ENCODE assay signal across 25 mouse cellular contexts in the genomic region with DNA sequence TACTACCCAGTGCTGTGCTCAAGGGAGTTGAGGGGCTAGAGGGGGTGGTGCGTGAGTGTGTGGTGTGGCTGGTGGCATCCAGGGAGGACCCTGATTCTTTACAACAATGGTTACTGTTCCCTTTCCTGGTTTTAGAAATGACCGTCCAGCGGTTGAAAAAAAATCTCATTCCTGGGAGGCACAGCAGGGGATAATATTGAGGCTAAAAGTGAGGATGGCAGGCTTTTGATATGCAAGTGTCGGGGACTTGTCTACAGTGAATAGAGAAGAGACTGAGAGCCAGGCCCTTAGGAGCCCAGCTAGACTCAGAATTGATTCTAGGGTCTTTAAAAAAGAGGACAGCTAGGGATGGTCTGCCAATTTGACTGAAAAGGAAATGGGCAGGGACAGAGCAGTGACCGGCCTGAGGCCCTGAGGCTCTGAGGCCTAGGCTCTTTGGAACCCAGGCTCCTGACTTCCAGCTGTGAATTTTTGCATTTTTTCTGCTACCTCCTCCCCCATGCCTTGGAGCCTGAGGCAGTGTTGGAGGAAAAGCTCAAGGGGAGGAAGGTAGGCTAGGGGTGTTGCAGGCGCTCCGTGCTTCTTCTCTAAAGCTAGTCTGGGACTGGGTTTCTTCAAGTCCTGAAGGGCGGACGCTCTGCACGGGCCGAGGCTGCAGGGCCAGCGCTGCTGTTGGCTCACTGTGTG. TPM values are rescaled to one million over a fixed set of nuclear protein-coding genes. Genes with fewer than 3 reads are reported as not detected.
"Had no signal": no experiment of that assay in that cellular context is flagged by ENCODE, and none has a peak within 500 bp of the region (broad histone marks: within the 10 kb centered on the region; RNA-seq: fewer than 3 reads in every experiment).

No protein-coding gene starts in this region.

- H3K9me3 ChIP-seq: limb, embryonic 10.5 days; limb, embryonic 13.5 days; liver, embryonic 12.5 days; liver, embryonic 15.5 days; lung, embryonic 15.5 days; megakaryocyte, embryonic 14.5 days; midbrain, embryonic 10.5 days; midbrain, embryonic 13.5 days; neural tube, embryonic 13.5 days had no signal

- DNase-seq: kidney, postnatal 10 days; kidney, postnatal 36 days; liver; lung, adult 18-20 months; lung, postnatal 10 days; lung, postnatal 36 days; right cerebral cortex, adult 18-20 months; right cerebral cortex, postnatal 14 days; right cerebral cortex, postnatal 4 days; thymus, adult 2 months; thymus, postnatal 14 days; thymus, postnatal 4 days had no signal

- H3K4me3 ChIP-seq: limb, embryonic 10.5 days; limb, embryonic 13.5 days; liver, embryonic 12.5 days; liver, embryonic 15.5 days; lung, embryonic 15.5 days; megakaryocyte, embryonic 14.5 days; midbrain, embryonic 10.5 days; midbrain, embryonic 13.5 days; myocyte; neural tube, embryonic 13.5 days had no signal

- H3K36me3 ChIP-seq: limb, embryonic 10.5 days; limb, embryonic 13.5 days; liver, embryonic 12.5 days; liver, embryonic 15.5 days; lung, embryonic 15.5 days; midbrain, embryonic 10.5 days; midbrain, embryonic 13.5 days; neural tube, embryonic 13.5 days had no signal

- H3K9ac ChIP-seq: limb, embryonic 13.5 days; liver, embryonic 12.5 days; liver, embryonic 15.5 days; lung, embryonic 15.5 days; midbrain, embryonic 13.5 days; neural tube, embryonic 13.5 days had no signal

- H3K4me1 ChIP-seq: liver, embryonic 12.5 days; liver, embryonic 15.5 days; lung, embryonic 15.5 days; megakaryocyte, embryonic 14.5 days had no signal

- H3K27ac ChIP-seq: limb, embryonic 10.5 days; limb, embryonic 13.5 days; liver, embryonic 12.5 days; liver, embryonic 15.5 days; lung, embryonic 15.5 days; midbrain, embryonic 10.5 days; midbrain, embryonic 13.5 days; neural tube, embryonic 13.5 days; stomach, postnatal 0 days had no signal

RNA-seq across cellular contexts. Expression of a gene that starts 1.5 kb away (rescaled TPM):
- total RNA-seq: left cerebral cortex, adult 8-10 months; monocyte, adult 5-6 weeks had no signal
- polyA plus RNA-seq: limb, embryonic 10.5 days; limb, embryonic 13.5 days; liver, embryonic 12.5 days; midbrain, embryonic 10.5 days; midbrain, embryonic 13.5 days; myocyte; neural tube, embryonic 13.5 days had no signal
